Mouse (Mus musculus) left cerebral cortex, adult 18-20 months (tissue): ENCODE measurements around the gene Pus1. TPM values are rescaled to one million over a fixed set of nuclear protein-coding genes. Genes with fewer than 3 reads are reported as not detected.

Source experiments
- DNase-seq, 2 experiments: peaks; one replicate each; pipeline ENCODE4 v3.0.0; 2021 to 2022; ENCODE audit warnings: low spot score in 2 of 2, mixed read lengths in 1 of 2
- long read RNA-seq, 2 experiments: library from polyadenylated mRNA; stranded (forward); transcript quantifications; one replicate each; pipeline ENCODE4 v2.0.0; 2021
- total RNA-seq, 2 experiments: library from RNA; stranded (reverse); gene quantifications; 2 replicates each; pipeline ENCODE4 v1.2.3; 2021

Gene Pus1
- total RNA-seq = 10 to 100 TPM; 20.2 to 25.4 TPM
- long read RNA-seq, experiment 1, transcript Pus1-202 (6 exons, 1,814 nt) = major isoform, 10 of 21 reads
- long read RNA-seq, experiment 1, partial matches to known transcripts = 0 of 21 reads
- long read RNA-seq, experiment 1, other reads (novel, unspliced or antisense) = 9 of 21 reads
- long read RNA-seq, experiment 2, transcript Pus1-202 (6 exons, 1,814 nt) = major isoform, 7 of 19 reads
- long read RNA-seq, experiment 2, partial matches to known transcripts = 5 of 19 reads
- long read RNA-seq, experiment 2, other reads (novel, unspliced or antisense) = 3 of 19 reads

DNA sequence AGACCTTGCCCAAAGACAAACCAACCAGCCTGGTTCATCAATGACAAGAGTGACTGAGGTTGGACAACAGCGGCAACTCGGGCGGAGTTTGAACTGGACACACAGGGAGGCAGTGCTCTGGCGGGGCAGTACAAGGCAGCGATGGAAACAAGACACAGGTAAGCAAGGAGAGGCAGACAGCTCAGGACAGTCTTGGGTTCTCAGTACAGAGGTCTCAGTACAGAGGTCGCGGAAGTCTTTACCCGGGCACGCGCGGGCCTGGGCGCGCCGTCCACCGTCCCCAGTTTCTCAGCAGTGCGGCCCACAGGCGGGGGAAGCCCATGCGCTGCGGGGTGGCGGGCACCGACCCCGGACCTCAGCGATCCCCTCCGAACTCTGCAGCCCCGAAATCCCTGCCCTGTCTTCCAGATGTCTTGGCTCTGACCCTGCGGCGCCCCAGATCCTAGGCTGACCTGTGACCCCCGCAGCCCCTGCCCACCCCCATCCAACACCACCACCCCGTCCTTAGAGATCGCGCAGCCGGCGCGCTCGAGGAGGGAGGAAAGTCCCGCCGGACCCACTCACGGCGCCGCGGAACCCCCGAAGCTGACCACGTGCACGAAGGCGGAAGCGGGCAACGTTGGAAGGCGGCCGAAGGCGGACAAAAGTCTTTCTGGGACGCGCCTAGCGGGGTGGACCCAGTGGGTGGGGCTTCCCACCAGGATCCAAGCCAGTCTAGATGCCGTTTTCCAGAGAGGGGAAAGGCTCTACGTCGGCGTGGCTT, at the start of gene Pus1:
Pus1 (minus strand) TSS at position 662 of the 763 bp plus-strand sequence.
- peak; percentile 96 to 98 for DNase-seq

- DNase-seq = no peak
These were observed 47.1 kb upstream of the Pus1 start for GRCm38 (mm10) chr5:110827576-110827975.

DNA sequence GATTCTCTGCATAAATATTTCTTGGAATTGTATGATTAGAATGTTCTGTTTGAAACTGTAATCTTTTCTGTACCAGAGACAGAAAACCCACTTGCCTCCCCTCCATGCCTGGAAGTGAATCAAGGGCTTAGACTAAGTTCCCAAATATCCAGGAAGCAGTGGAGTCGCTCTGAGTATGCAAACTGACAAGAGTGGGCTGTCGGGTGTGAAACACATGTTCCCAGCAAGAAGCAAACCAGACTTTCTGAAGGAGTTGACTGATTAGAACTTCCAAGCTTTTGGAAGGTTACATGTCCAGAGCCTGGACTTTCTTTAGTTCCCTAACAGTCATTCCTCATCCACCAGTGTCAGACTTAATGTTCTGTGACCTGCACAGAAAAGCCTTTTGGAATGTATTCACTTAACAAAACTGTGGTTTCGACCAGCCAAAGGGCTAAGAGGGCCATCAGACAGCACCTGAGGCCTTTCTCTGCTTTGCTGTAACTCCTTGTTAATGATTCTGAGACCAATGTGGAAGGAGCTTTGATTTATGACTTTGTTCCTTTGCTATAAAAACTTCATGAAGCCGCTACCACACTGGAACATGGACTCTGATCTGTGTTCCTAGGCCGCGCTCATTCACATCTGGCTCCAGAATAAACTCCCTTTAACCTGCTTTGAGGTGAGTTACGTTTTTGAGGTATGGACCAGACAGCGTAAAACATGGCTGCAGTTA, 46.5 kb upstream of the Pus1 start:
- DNase-seq = peak in 1 of 2 experiments; percentile 26

DNA sequence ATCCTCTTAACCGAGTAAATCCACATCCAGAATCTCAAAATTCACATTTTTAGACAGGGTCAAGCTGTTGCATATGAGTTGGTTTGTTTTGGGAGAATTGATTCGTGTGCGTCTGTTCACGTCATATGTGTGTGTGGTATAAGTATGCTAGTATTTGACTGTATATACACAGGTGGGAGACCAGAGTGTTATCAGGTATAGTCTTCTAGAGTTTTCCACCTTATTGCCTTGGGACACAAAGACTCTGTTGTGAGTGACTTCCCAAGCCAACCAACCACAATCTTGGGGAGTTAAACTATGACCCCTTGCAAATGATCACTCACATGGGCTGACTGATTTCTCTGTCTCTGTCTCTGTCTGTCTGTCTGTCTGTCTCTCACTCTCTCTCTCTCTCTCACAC, 44.0 kb upstream of the Pus1 start:
- no peak for DNase-seq

- peak; percentile 99 for DNase-seq
These were observed 29.3 kb upstream of the Pus1 start, which contains the start of gene Ulk1 for GRCm38 (mm10) chr5:110809667-110810325. Gene Ulk1, minus strand, starts transcription at chr5:110810097.

DNA sequence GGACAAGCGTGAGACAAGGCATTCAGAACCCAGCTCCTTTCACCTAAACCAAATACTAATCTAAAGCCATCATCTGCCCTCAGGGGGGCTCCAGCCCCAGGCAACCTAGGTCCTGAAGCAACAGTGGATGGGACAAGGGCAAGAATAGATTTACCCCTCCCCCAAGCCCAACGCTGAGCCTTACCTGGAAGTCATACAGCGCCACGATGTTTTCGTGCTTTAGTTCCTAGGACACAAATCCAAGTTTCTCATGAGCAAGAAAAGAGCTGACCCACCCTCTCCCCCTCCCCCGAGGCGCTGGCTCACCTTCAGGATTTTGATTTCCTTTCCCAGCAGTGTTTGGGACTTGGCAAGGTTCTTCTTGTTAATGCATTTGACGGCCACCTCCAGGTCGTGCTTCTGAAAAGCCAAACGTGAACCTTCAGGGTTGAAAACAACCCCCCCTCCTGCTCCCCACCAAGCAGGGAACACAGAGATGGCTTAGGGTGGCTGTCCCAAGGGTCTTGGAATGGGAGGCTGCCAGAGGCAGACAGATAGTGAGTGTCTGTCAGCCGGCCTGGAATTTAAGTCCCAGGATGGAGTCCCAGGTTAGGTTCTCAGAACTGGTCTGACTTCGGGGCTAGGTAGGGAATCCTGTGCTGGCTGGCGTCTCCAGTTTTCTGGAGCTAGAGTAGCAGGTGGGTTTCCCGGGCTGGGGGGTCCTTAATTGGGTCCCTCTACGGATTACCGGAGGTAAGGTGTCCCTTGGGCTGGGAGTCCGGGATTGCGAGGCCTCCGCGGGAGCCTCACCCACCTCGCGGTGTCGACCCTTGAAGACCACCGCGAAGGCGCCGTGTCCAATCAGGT, 28.6 kb upstream of the Pus1 start:
- DNase-seq = peak in 1 of 2 experiments; percentile 19

GRCm38 (mm10) chr5:110808061-110808631, 27.7 kb upstream of the Pus1 start:
- DNase-seq = peak; percentile 81 to 86

DNA sequence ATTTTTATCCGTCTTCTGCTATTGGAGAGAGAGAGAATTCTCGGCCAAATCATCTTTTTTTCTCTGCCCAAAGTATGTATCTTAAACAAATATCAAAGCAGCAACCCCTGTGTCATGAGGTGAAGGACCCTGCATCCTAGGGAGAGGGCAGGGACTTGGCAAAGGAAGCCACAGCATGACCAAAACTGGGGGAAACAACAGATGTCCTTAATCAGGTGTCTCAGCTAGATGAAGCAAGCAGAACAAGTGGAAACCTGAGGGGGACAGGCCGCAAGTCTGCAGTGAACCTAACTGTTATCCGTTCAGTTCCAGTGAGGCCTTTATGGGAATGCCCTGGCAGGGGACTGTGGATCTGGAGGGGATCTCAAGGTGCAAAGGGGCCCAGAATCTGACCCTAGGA, 27.0 kb upstream of the Pus1 start:
- no peak for DNase-seq

DNA sequence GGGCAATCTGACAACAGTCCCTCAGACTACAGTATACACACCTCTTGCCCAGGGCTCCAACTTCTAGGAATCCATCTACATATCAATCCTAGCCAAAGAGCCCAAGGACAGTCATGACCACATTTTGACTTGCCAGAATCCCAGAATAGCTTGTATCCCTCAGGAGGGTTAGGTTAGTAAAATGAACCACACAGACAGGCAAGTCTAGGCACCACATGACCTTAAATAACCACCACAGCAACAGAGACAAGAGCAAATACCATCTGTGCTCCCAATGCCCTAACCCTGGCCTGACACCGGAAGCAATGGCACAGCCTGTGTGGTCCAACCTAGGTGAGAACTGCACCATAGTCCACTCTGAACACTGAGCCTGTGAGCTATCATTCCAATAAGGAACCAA, 26.2 kb upstream of the Pus1 start:
- DNase-seq = no peak

GRCm38 (mm10) chr5:110806154-110806553, 25.7 kb upstream of the Pus1 start:
- no peak for DNase-seq

DNA sequence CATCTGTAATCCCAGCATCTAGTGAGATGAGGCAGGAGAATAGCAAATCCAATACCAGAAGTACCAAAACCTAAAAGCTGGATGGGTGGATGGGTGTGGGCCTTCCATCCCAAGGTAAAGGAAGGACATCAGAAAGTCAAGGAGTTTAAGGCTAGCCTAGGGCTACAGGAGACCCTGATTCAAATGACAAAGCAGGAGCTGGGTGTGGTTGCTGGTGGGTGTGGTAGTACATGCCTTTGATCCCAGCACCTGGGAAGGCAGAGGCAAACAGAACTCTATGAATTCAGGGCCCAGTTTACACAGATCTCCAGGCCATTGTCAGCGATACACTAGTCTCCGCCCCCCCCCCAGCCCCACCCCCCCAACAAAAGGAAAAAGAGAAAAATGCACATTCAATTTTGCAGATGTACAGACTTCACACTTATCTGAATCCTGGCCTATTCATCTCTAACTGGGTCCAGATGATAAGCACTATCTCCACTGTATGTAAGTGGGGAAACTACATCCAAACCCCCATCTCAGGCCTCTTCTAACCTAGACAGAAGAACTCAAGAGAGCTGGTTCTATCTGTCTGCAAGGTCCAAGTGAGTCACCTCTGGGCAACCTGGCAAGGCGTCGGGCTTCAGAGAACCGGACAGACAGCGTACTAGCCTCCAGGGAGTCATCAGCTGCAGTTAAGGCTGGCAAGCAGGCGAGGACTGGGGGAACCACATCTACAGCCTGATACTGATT, 23.7 kb upstream of the Pus1 start:
- DNase-seq = no peak

DNA sequence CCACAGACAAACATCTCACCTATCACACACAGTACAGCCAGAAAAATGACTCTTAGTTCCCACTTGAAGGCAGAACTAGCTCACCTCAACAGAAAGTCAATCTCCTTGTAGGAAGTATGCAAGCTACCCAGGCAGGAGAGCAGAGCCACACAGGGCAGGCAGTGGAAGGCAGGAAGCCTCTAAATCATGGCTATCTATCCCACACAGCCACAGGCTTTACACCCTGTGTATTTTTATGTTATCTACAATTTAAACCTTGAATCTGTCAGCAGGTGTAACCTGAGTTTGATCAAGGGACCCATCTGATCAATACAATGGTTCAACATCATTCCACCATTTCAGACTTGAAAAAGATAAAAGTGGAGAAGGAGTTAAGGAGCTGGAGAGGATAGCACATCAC, 22.4 kb upstream of the Pus1 start:
- DNase-seq = no peak

GRCm38 (mm10) chr5:110802186-110802585, 21.7 kb upstream of the Pus1 start:
- DNase-seq = peak in 1 of 2 experiments; percentile 30

DNA sequence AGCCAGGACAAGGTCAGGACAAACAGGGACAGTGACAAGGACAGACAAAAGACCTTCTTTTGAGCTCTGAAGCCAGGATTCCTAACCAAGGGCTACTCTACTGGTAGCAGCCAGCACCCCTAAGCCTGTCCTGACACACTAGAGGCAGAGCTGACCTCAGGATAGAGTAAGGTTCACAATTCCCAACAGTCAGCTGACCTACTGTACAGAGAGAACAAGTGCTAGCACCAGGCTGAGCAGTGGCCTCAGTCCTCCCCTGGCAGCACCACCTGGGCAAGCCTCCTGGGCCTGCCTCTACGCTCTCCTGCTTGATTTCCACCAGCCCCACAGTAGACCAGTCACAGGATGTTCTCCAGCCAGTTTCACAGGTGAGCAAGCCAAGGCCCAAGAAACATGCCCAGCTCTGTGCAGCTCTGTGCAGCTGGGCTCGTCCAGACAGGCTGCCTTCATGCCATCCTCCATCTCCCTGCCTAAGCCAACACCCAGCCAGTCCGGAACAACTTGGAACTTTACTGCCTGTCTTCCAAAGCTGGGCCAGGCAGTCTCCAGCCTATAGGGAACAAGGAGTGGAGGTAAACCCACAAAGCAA, 20.7 kb upstream of the Pus1 start:
- no peak for DNase-seq

- DNase-seq = no peak
These were observed 17.2 kb upstream of the Pus1 start for GRCm38 (mm10) chr5:110797696-110798095.

DNA sequence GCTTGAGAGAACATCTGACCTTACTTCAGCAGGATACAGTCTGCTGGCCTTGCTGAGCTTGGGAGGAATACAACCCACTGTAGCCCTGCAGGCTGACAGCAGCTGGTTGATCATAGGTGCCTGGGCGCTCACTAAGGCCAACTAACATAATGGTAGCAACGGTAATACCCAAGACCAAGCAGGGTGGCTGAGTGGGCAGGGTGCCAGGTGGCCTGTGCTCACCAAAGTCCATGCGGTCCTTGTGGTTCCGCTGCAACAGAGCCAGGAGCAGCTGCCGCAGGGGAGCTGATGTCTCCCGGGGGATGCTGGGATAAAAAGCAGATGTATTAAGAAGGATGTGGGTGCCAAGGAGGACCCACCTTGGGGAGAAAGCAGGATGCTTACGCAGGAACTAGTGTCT, 13.9 kb upstream of the Pus1 start:
- no peak for DNase-seq

DNA sequence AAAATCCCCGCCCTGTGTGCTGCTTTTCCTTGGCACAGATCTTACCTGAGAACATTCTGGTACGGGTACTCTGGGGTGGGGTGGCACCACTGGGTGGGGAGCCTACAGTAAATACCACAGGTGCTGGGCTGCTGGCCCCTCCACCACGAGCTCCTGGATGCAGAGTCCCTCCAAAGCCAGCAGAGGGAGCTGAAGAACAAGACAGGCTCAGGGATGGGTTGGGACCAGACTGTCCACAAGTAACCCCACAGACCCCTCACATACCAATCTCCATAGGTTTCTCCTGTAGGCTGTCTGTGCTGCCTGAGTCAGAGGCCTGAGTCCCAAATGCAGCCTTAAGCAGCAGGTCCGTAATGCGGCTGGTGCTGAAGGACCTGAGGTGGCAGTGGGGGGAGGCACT, 8.2 kb upstream of the Pus1 start:
- no peak for DNase-seq

DNA sequence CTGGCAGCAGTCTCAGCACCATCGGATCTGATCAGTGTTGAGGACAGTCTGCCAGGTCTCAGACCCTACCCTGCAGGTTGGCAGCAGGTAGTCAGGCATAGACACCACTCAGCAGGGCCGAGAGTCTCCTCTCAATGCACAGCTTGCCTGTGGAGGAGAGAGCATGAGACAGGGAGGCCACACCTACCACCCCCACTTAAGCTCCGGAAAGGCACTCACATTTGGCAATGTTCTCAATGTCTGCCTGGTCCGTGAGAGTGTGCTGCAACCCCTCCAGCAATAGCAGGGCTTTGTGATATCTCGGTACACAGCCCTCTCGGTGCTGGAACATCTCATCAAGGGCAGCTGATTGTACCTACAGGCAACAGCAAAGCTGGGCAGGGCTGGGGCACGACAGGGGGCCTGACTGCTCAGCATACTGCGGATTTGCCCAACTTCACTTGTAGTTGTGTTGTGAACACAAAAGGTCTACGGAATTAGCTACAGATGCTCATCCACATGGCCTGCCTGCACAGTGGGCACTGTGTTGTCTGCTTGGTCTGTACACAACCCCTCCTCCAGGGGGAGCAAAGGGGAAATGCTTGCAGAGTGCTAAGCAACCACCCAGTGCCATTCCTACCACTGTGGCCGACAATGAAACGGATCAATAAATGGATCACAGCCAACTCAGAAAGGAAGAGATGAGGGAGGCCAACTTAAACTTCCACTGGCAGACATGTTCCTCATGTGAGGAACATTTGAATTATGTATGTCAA, 5.8 kb upstream of the Pus1 start:
- peak in 1 of 2 experiments; percentile 55 for DNase-seq
